Mouse (Mus musculus): ENCODE measurements at regions not wholly inside any gene's neighbourhood (a gene's known extent, or its start where the extent isn't known, plus 50 kb on each side); places are given as distances from the start of the nearest gene placed in this dataset.

GRCm38 (mm10) chr14:123100371-123100770 lies 116.5 kb upstream of the Tmtc4 start:
- Histone ChIP-seq H3K27ac (ENCODE audit: low read depth, low read length) (no peak overlapping the region), H3K4me1 (ENCODE audit: control insufficient read depth, insufficient read depth, low read length) (no peaks in the 10 kb centered on the region)

GRCm38 (mm10) chr14:123096086-123096485 lies 112.3 kb upstream of the Tmtc4 start:
- no peak overlapping the region for H3K27ac ChIP-seq (ENCODE audit: low read depth, low read length)
- H3K4me3 ChIP-seq (ENCODE audit: low read length): no peak overlapping the region
- H3K27me3 ChIP-seq (ENCODE audit: control insufficient read depth, insufficient read depth, low read length): no peaks in the 10 kb centered on the region
- no peaks in the 10 kb centered on the region for H3K4me1 ChIP-seq (ENCODE audit: control insufficient read depth, insufficient read depth, low read length)
- ATAC-seq (ENCODE audit: low FRiP score, low TSS enrichment): no peak
- no peak overlapping the region for H3K9ac ChIP-seq (ENCODE audit: low read depth, low read length)
- 82% methylated on average over 2 of the region's 2 CpGs for WGBS
- H3K36me3 ChIP-seq (ENCODE audit: control insufficient read depth, insufficient read depth, low read length): no peaks in the 10 kb centered on the region
- H3K9me3 ChIP-seq (ENCODE audit: control insufficient read depth, low read length): no peaks in the 10 kb centered on the region
- no peak overlapping the region for H3K4me2 ChIP-seq (replicated peaks; ENCODE audit: low read depth, low read length)

More at GRCm38 (mm10) chr14:123100371-123100770, 116.5 kb upstream of the Tmtc4 start:
- no peak overlapping the region for H3K9ac ChIP-seq (ENCODE audit: low read depth, low read length)
- no peak overlapping the region for H3K4me2 ChIP-seq (replicated peaks; ENCODE audit: low read depth, low read length)
- H3K36me3 ChIP-seq (ENCODE audit: control insufficient read depth, insufficient read depth, low read length): no peaks in the 10 kb centered on the region
- no peak overlapping the region for H3K4me3 ChIP-seq (ENCODE audit: low read length)
- WGBS: 91% methylated on average over 1 of the region's 1 CpGs
- ATAC-seq (ENCODE audit: low FRiP score, low TSS enrichment): no peak
- H3K9me3 ChIP-seq (ENCODE audit: control insufficient read depth, low read length): no peaks in the 10 kb centered on the region
- no peaks in the 10 kb centered on the region for H3K27me3 ChIP-seq (ENCODE audit: control insufficient read depth, insufficient read depth, low read length)

GRCm38 (mm10) chr14:123082065-123082464 lies 98.2 kb upstream of the Tmtc4 start:
- no peak overlapping the region for H3K9ac ChIP-seq (ENCODE audit: low read depth, low read length)
- ATAC-seq (ENCODE audit: low FRiP score, low TSS enrichment): no peak
- H3K4me1 ChIP-seq (ENCODE audit: control insufficient read depth, insufficient read depth, low read length): no peaks in the 10 kb centered on the region
- H3K27ac ChIP-seq (ENCODE audit: low read depth, low read length): no peak overlapping the region
- H3K4me3 ChIP-seq (ENCODE audit: low read length): no peak overlapping the region
- H3K9me3 ChIP-seq (ENCODE audit: control insufficient read depth, low read length): no peaks in the 10 kb centered on the region
- no peak overlapping the region for H3K4me2 ChIP-seq (replicated peaks; ENCODE audit: low read depth, low read length)
- H3K36me3 ChIP-seq (ENCODE audit: control insufficient read depth, insufficient read depth, low read length): no peaks in the 10 kb centered on the region
- 97% methylated on average over 1 of the region's 1 CpGs for WGBS
- no peaks in the 10 kb centered on the region for H3K27me3 ChIP-seq (ENCODE audit: control insufficient read depth, insufficient read depth, low read length)

- Histone ChIP-seq H3K4me3 (ENCODE audit: low read length) (no peak overlapping the region), H3K27me3 (ENCODE audit: control insufficient read depth, insufficient read depth, low read length) (no peaks in the 10 kb centered on the region), H3K4me1 (ENCODE audit: control insufficient read depth, insufficient read depth, low read length) (no peaks in the 10 kb centered on the region), H3K4me2 (replicated peaks; ENCODE audit: low read depth, low read length) (no peak overlapping the region), H3K27ac (ENCODE audit: low read depth, low read length) (no peak overlapping the region), H3K9me3 (ENCODE audit: control insufficient read depth, low read length) (no peaks in the 10 kb centered on the region), H3K36me3 (ENCODE audit: control insufficient read depth, insufficient read depth, low read length) (no peaks in the 10 kb centered on the region), H3K9ac (ENCODE audit: low read depth, low read length) (no peak overlapping the region)
- no peak for ATAC-seq (ENCODE audit: low FRiP score, low TSS enrichment)
- WGBS: 33% methylated on average over 4 of the region's 4 CpGs
These were observed 97.3 kb upstream of the Tmtc4 start for GRCm38 (mm10) chr14:123081016-123081714.

- WGBS: 81% methylated on average over 2 of the region's 2 CpGs
- H3K4me3 ChIP-seq (ENCODE audit: low read length): no peak overlapping the region
- H3K9me3 ChIP-seq (ENCODE audit: control insufficient read depth, low read length): no peaks in the 10 kb centered on the region
- no peak overlapping the region for H3K4me2 ChIP-seq (replicated peaks; ENCODE audit: low read depth, low read length)
- H3K36me3 ChIP-seq (ENCODE audit: control insufficient read depth, insufficient read depth, low read length): no peaks in the 10 kb centered on the region
- H3K27me3 ChIP-seq (ENCODE audit: control insufficient read depth, insufficient read depth, low read length): no peaks in the 10 kb centered on the region
- no peak overlapping the region for H3K9ac ChIP-seq (ENCODE audit: low read depth, low read length)
- H3K4me1 ChIP-seq (ENCODE audit: control insufficient read depth, insufficient read depth, low read length): no peaks in the 10 kb centered on the region
- ATAC-seq (ENCODE audit: low FRiP score, low TSS enrichment): no peak
- no peak overlapping the region for H3K27ac ChIP-seq (ENCODE audit: low read depth, low read length)
These were observed 95.9 kb upstream of the Tmtc4 start for GRCm38 (mm10) chr14:123079733-123080132.

- no peak overlapping the region for H3K4me3 ChIP-seq (ENCODE audit: low read length)
- H3K36me3 ChIP-seq (ENCODE audit: control insufficient read depth, insufficient read depth, low read length): no peaks in the 10 kb centered on the region
- no peaks in the 10 kb centered on the region for H3K9me3 ChIP-seq (ENCODE audit: control insufficient read depth, low read length)
- no peaks in the 10 kb centered on the region for H3K4me1 ChIP-seq (ENCODE audit: control insufficient read depth, insufficient read depth, low read length)
- 19% methylated on average over 3 of the region's 3 CpGs for WGBS
- H3K27ac ChIP-seq (ENCODE audit: low read depth, low read length): no peak overlapping the region
- no peak overlapping the region for H3K4me2 ChIP-seq (replicated peaks; ENCODE audit: low read depth, low read length)
- no peaks in the 10 kb centered on the region for H3K27me3 ChIP-seq (ENCODE audit: control insufficient read depth, insufficient read depth, low read length)
- no peak overlapping the region for H3K9ac ChIP-seq (ENCODE audit: low read depth, low read length)
- peak; percentile 79 for ATAC-seq (ENCODE audit: low FRiP score, low TSS enrichment)
These were observed 95.0 kb upstream of the Tmtc4 start for GRCm38 (mm10) chr14:123078804-123079203.

- no peak overlapping the region for H3K4me3 ChIP-seq (ENCODE audit: low read length)
- no peaks in the 10 kb centered on the region for H3K36me3 ChIP-seq (ENCODE audit: control insufficient read depth, insufficient read depth, low read length)
- H3K4me2 ChIP-seq (replicated peaks; ENCODE audit: low read depth, low read length): no peak overlapping the region
- no peaks in the 10 kb centered on the region for H3K4me1 ChIP-seq (ENCODE audit: control insufficient read depth, insufficient read depth, low read length)
- ATAC-seq (ENCODE audit: low FRiP score, low TSS enrichment): no peak
- H3K27me3 ChIP-seq (ENCODE audit: control insufficient read depth, insufficient read depth, low read length): no peaks in the 10 kb centered on the region
- no peaks in the 10 kb centered on the region for H3K9me3 ChIP-seq (ENCODE audit: control insufficient read depth, low read length)
- no peak overlapping the region for H3K9ac ChIP-seq (ENCODE audit: low read depth, low read length)
- no peak overlapping the region for H3K27ac ChIP-seq (ENCODE audit: low read depth, low read length)
- 81% methylated on average over 4 of the region's 4 CpGs for WGBS
These were observed 82.5 kb upstream of the Tmtc4 start for GRCm38 (mm10) chr14:123066344-123066743.

- WGBS: 57% methylated on average over 8 of the region's 8 CpGs
- Histone ChIP-seq H3K4me3 (ENCODE audit: low read length) (no peak overlapping the region), H3K9me3 (ENCODE audit: control insufficient read depth, low read length) (no peaks in the 10 kb centered on the region), H3K4me2 (replicated peaks; ENCODE audit: low read depth, low read length) (no peak overlapping the region), H3K4me1 (ENCODE audit: control insufficient read depth, insufficient read depth, low read length) (no peaks in the 10 kb centered on the region), H3K27me3 (ENCODE audit: control insufficient read depth, insufficient read depth, low read length) (no peaks in the 10 kb centered on the region), H3K27ac (ENCODE audit: low read depth, low read length) (no peak overlapping the region), H3K36me3 (ENCODE audit: control insufficient read depth, insufficient read depth, low read length) (no peaks in the 10 kb centered on the region), H3K9ac (ENCODE audit: low read depth, low read length) (no peak overlapping the region)
- ATAC-seq (ENCODE audit: low FRiP score, low TSS enrichment): no peak
These were observed 81.7 kb upstream of the Tmtc4 start for GRCm38 (mm10) chr14:123065566-123065965.

- no peaks in the 10 kb centered on the region for H3K4me1 ChIP-seq (ENCODE audit: control insufficient read depth, insufficient read depth, low read length)
- H3K4me3 ChIP-seq (ENCODE audit: low read length): no peak overlapping the region
- no peak overlapping the region for H3K27ac ChIP-seq (ENCODE audit: low read depth, low read length)
- no peaks in the 10 kb centered on the region for H3K36me3 ChIP-seq (ENCODE audit: control insufficient read depth, insufficient read depth, low read length)
- H3K27me3 ChIP-seq (ENCODE audit: control insufficient read depth, insufficient read depth, low read length): no peaks in the 10 kb centered on the region
- no peak overlapping the region for H3K9ac ChIP-seq (ENCODE audit: low read depth, low read length)
- no peaks in the 10 kb centered on the region for H3K9me3 ChIP-seq (ENCODE audit: control insufficient read depth, low read length)
- H3K4me2 ChIP-seq (replicated peaks; ENCODE audit: low read depth, low read length): no peak overlapping the region
- no peak for ATAC-seq (ENCODE audit: low FRiP score, low TSS enrichment)
- WGBS: 34% methylated on average over 6 of the region's 6 CpGs
These were observed 81.3 kb upstream of the Tmtc4 start for GRCm38 (mm10) chr14:123065136-123065535.
